Mouse (Mus musculus) cerebellum, adult 2 months (tissue): ENCODE results near the gene Sh3pxd2a.

Experiments used
- CTCF ChIP-seq: fragments of 200-500 bp; IDR thresholded peaks from 2 replicates; pipeline ENCODE4 v1.5.1; 2011; ENCODE audit warnings: low read depth, mild to moderate bottlenecking, control low read depth, low read length, moderate library complexity, borderline replicate concordance; ENCODE audit not compliant: insufficient read depth
- POLR2A ChIP-seq: fragments of 200-500 bp; IDR thresholded peaks from 2 replicates; pipeline ENCODE4 v1.6.1; 2011; ENCODE audit warnings: low read length, control low read depth, borderline replicate concordance; ENCODE audit not compliant: insufficient read depth

DNA sequence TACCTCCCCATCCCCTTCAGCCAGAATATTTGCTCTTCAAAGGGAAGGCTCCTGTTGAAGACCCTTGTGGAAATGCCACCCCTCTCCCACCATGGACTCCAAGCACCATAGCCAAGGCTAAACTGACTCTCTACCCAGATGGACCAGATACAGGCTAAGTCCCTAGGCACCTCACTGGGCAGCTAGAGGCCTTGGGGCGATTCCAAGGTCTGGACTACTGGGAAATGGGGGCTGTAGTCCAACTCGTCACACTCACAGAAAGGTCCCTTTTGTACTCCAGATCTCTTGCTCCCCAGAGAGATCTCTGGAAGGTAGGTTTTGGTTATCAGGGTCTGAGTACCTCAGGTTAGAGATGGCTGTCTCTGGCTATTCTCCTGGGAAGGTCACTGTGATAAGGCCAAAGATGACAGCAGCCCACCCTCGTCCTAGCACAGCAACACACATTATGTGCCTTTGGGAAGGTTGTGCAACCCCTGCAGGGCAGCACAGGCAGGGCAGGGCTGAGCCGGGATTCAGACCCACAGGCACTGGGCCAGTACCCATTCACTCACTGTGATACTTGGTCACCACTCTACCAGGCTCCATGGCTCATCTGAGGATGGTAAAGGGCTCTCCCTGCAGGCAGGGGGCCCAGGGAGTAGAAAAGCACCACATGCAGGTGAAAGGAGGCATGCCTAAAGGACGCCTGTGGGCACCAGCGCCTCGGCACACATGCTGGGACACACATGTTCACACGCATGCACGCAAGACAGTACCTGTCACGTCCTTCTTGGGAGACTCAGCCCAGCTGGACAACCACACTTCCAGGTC is 144.5 kb downstream of the Sh3pxd2a start:
- TF ChIP-seq CTCF = no peak
- no peak for TF ChIP-seq POLR2A
